Mouse (Mus musculus): ENCODE measurements at regions not wholly inside any gene's neighbourhood (a gene's known extent, or its start where the extent isn't known, plus 50 kb on each side); places are given as distances from the start of the nearest gene placed in this dataset.

DNA sequence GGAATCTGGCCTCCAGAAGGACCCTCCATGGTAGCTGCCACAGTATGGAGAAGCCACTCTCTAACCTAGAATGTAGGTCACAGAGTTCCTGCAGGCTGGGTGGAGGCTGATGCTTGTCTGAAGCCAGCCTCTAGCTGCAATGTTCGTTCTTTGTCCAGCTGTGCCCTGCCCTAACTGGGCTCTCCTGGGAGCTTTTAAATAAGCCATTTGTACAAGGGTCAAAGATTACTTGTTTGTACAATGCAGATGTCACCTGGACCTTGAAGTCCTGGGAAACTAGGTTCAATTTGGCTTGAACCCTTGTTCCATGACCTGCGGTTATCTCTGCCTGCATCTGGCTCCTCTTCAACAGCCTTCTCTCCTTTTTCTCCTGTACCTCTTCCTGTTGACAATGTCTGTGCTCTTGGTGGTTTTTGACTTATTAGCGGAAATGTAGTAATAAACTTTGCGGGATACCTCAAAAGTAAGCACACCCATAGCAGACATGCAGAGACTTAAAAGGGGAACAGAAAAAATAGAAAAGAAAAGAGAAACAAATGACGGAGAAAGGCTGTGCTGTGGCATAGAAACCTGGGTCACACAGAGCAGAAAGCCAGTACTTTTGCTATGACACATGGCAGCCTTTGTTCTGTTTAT lies 163.1 kb upstream of the Tgfbr2 start:
- intact Hi-C loops (cut with DNase I) = no loop called here
- DNase-seq (ENCODE audit: low spot score in 2 of 2) = no peak

DNA sequence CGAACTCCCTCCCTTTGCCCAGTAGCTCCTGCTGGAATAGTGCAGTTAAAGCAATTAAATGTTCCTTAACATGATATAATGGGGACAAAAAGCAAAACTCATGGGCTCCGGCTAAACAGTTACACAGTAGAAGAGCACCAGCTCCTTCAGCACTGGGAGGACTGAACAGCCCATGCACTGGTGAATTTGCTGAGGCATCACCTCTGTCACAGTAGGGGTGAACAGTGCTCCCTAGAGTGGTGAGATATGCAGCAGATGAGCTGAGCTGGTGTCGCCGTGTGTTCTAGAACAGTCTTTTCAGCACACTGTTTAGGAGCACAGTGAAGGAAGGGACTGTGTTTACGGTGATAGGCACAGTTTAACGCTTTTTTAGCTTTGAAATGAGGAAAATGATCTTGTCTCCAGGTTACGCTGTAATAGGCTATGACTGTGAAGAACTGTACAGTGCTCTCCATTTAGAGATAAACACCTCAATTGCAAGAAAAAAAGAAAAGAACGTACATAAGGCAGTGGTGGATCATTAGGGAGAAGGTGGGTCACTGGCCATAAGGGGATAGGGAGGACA lies 162.4 kb upstream of the Tgfbr2 start:
- DNase-seq (ENCODE audit: low spot score in 2 of 2) = no peak
- intact Hi-C loops (cut with DNase I) = no loop called here

DNA sequence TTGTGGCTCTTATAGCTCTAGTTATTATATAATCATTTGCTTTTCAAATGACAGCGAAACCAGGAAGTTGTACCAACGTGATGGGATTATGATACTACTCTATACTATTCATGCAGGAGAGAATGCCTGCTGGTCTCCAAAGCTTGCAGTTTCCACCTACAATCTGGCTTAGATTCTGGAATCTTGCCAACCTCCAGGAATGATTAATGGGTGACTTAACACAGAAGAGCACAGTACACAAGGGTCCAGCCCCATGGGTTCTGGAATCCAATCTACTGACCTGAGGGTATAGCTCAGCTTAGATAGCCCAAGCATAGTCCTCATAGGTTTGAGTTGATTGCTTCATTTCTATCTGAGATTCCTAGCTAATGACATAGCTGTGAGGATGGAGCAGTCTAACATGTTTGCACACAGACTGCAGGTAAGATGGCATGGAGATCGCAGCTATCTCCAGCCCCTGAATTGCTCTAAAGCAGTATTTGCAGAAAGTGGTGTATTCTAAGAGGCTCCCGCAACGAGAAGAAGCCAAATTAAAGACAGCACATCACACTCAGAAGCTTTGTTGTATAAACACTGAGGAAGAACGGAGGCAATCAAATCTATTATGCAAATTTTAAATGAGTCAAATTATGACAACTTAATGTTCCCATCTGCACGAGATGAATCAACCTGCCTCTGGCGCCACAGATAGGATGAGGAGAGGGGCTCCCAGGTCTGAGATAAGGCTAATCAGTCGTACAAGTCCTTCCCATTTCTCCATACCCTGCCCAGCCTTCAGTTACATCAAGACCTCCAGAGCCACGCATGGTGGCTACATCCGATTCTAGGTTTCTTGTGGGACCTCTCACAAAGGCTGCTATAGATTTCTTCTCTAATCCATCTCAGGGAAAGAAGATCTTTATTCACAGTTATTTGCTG lies 160.7 kb upstream of the Tgfbr2 start:
- DNase-seq (ENCODE audit: low spot score in 2 of 2) = no peak
- intact Hi-C loops (cut with DNase I) = no loop called here

DNA sequence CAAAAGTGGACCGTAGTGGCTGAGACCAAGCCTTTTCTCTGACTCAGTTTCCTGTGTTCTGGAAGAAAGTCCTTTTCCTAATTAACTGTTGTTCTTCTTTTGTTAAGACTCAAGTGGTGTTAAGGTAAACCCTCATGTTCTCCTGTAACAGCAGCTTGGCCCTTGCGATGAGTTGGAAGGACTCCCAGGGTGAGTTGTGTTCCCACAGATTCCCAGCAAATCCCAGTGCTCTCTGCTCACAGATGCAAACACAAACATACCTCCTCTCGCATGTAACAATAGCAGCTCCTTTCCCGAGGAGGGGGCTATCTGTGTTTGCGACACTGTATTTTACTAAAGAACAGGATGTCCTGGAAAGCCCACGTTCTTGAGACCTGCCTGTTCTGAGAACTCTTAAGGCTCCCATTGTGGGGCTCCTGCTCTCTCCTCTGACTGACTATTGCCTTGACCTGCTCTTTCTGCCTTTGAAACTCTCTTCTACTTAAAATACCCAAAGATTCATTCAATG lies 158.8 kb upstream of the Tgfbr2 start:
- DNase-seq (ENCODE audit: low spot score in 2 of 2) = no peak
- intact Hi-C loops (cut with DNase I) = no loop called here

DNA sequence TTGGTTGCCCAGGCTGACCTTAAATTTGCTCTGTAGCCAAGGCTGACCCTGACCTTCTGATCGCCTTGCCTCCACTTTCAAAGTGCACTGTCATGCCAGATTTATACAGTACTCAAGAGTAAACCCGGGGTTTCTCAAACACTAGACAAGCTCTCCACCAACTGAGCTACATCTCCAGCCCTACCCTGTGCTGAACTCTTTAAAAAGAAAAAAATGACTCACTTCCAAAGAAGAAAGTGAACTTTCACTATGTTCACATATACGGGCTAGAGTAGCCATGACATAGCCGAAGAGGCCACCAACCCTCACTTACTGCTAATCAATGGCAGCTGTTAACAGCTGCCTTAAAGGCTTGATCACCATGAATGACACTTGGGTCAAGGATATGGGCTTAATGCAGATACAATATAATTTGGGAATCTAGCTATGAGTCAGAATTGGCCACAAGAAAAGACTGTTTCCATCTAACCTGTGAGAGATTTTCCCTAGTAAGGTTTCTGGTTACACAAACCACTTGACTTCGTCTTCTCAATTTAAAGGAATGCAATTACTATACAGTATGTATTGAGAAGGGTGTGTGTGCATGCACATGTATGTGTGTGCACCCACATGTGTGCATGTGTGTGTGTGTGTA lies 157.4 kb upstream of the Tgfbr2 start:
- intact Hi-C loops (cut with DNase I) = no loop called here
- no peak for DNase-seq (ENCODE audit: low spot score in 2 of 2)

DNA sequence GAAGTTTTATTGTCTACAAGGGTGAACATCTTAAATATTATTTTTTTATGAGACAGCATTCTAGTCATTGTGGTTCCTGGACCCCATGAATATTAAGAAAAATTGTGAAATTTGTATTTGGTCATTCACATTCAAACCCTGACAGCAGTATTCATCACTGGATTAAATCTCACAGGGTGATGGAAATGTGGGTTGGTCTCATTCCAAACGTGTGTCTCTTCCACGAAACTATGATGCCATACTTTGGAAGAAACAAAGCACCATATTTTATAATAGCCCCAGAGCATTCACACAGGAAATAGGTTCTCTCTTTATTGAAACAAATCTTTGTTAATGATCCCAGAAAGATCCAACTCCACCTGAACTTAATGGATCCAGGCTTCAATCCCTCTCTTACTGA lies 156.2 kb upstream of the Tgfbr2 start:
- no peak for DNase-seq (ENCODE audit: low spot score in 2 of 2)
- intact Hi-C loops (cut with DNase I) = no loop called here

DNA sequence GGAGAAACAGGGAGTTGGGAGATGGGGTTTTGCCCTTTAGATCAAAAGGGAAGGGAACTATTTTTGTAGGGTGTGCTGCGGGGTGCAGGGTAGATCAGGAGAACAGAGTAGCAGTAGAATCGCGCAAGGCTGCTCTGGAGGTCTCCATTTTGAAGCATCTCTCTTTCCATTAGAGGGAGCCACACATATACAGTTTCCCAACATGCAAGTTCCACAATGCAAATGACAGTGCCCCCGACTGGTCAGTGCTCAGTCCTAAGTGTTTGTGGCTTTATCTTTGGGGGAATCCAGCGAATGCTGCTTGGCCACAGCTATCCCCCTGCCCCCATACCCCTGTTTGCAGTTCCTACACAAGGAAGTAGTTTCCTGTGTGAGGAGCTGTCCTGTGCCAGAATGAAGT lies 155.6 kb upstream of the Tgfbr2 start:
- DNase-seq (ENCODE audit: low spot score in 2 of 2) = no peak
- intact Hi-C loops (cut with DNase I) = no loop called here

DNA sequence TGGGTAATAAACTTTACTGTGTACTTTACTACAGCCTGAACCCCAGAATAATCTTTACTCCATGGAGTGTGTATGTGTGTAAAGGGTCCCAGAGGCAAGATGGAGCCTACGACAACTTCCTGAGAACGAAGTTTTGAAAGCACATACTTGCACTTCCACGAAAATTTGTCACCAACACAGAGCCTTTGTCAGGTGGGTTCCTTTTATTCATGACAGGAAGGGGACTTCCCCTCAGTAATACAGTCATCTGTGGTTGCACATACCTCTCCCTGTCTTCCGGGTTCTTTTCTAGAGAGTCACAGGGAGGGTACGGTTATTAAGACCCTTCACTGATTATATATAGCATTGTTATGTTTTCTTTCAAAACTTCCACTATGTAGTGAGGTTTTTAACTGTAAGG lies 154.0 kb upstream of the Tgfbr2 start:
- intact Hi-C loops (cut with DNase I) = loop anchor here (10.0 kb wide), 1 partner anchor 684 kb away; no protein-coding TSS in a partner anchor
- no peak for DNase-seq (ENCODE audit: low spot score in 2 of 2)

DNA sequence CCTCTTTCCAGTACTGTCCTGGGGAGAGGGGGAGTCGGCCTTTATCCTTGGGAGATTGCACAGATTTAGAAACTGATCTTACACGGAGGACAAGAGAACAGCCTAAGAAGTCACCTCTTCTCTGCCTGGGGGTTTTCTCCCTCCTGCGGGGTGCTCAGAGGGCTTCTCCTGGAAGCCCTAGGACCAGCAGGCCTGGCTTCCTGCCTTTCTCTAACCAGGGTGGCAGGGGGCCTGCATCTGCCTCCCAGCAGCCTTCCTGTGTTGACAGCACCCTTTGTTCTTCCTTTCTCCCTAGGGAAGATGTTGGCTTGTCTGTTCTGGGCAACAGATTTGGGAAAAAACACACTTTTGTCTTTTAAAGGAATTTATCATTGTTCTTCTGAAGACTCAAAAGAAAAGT lies 153.0 kb upstream of the Tgfbr2 start:
- no peak for DNase-seq (ENCODE audit: low spot score in 2 of 2)
- intact Hi-C loops (cut with DNase I) = loop anchor here (10.0 kb wide), 1 partner anchor 683 kb away; no protein-coding TSS in a partner anchor

DNA sequence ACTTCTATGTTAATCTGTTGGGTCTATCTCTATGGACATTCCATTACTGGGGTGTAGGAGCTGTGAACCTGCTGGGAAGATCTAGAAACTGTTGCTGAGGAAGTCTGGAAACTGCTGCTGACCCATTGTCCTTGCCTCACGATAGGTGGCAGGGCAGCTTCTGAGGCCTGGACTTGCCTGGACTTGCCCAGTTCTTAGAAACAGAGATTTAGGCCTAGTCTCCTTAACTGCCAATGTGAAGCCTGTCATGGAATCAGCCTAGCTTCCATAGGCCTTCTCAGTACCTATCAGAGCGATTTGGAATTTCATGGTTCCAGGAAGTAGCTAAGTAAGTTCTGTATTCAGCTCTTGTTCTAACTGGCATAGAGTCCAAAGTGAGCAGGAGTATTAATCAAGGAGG lies 151.9 kb upstream of the Tgfbr2 start:
- intact Hi-C loops (cut with DNase I) = loop anchor here (10.0 kb wide), 1 partner anchor 682 kb away; no protein-coding TSS in a partner anchor
- DNase-seq (ENCODE audit: low spot score in 2 of 2) = no peak

DNA sequence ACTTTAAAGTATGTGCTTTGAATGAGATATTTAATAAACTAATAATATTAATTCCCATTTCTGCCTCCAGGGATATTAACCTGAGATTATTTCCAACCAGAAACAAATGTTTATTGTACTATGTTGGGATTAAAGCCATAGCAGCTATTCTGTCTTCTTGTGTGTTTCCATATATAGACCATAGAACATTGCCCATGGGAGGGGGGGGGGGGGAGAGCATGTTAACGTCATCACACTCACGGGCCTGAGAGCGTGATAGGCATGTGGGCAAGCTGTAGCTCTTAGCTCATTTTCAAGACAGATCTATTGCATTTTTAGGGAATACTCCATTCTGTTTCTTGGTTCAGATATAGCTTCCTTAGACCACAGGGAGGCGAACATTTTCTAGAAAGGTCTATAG lies 149.8 kb upstream of the Tgfbr2 start:
- no peak for DNase-seq (ENCODE audit: low spot score in 2 of 2)
- intact Hi-C loops (cut with DNase I) = loop anchor here (10.0 kb wide), 1 partner anchor 680 kb away; no protein-coding TSS in a partner anchor

DNA sequence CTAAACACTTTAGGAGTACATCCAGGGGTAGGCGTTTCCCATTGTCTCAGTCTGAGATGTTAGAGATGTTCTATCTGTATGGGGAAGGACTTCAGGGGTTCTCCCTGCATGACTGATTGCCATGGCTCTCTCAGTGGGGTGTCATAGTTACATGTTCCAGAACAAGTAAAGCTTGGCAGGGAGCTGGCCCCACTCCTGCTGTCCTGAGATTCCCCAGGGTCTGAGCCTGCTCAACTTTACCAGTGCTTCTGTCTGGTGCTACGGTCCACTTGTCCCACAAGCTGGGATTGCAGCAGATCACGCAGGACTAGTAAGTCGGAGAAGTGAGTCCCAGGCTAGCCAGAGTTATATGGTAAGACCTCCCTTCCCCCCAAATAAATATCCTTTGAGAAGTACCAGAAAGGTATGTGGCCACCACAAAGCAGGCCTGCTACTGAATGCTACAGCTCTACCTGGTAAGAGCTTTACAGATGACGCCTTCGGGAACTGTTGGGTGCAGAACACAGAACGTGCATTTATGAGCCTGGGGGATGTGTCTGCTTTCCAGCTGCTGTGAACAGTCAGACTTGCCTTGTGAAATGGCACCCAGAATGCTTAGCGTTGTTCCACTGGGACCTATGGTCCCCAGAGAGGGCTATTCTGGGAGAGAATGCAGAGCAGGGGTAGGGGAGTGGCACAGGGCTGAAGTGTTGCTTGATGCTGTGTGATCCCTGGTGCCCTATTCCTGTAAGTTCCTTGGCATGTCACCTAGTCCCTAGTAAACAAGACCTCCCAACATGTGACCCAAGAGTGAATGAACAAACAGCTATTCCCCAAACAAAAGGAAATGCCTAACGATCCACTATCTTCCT lies 148.9 kb upstream of the Tgfbr2 start:
- intact Hi-C loops (cut with DNase I) = loop anchor here (10.0 kb wide), 1 partner anchor 679 kb away; no protein-coding TSS in a partner anchor
- DNase-seq (ENCODE audit: low spot score in 2 of 2) = no peak

DNA sequence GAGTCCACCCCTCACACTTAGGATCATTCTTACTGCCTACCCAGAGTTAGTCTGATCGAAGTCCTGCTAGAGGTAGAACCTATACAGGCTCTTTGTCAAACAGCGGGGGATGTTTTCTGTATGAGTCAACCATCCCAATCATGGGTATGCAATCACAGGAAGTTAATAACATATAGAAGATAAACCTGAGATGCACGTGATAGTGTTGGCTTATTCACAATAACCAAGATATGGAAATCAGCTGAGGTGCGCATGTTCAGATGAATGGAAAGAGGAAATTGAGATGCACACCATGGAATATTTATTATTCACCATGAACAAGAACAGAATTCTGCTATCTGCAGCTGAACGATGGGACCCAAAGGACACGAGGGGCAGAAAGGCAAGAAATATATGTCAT lies 146.7 kb upstream of the Tgfbr2 start:
- intact Hi-C loops (cut with DNase I) = loop anchor here (10.0 kb wide), 1 partner anchor 677 kb away; no protein-coding TSS in a partner anchor

DNA sequence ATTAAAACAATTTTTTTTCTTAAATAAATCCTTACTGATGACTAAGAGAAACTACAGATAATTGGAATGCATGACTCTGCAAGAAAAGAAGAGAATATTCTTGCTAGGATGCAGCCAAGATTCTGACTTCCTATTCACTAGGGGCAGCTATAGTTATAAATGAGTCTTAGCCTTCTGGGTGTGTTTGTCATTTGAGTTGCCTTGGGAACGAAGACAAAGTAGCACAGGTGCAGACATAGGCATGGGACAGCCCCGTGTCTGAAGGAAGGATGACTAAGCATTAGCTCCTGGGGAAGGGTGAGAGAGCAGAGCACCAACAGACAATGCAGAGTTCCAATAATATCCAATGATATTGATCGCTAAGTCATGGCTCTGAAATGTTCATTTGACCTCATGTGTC lies 144.3 kb upstream of the Tgfbr2 start:
- intact Hi-C loops (cut with DNase I) = no loop called here
- DNase-seq (ENCODE audit: low spot score in 2 of 2) = no peak

More for the DNA sequence above, 146.7 kb upstream of the Tgfbr2 start:
- DNase-seq (ENCODE audit: low spot score in 2 of 2) = no peak

DNA sequence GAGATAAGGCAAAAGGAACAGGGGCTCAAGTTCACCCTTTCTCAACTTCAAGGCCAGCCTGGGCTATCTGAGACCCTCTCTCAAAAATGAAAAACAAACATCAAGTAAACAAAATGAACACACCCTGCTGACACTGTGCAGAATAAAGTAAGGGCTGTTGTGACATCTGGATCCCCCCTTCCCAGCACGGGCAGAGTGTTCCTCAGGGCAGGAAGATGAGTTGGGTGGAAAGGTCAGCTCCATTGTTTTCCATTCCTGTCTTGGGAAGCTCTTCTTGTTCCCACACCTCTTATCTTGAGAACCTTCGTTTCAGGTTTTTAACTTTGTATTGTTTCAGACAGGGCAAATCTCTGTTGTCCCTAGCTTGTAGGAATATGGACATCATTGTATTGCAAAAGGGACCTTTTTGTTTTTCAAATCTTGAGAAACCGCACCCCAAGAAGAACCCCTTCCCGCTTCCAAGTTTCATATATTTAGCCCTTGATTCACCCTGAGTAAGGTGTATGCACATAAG lies 141.5 kb upstream of the Tgfbr2 start:
- intact Hi-C loops (cut with DNase I) = no loop called here
- DNase-seq (ENCODE audit: low spot score in 2 of 2) = no peak

DNA sequence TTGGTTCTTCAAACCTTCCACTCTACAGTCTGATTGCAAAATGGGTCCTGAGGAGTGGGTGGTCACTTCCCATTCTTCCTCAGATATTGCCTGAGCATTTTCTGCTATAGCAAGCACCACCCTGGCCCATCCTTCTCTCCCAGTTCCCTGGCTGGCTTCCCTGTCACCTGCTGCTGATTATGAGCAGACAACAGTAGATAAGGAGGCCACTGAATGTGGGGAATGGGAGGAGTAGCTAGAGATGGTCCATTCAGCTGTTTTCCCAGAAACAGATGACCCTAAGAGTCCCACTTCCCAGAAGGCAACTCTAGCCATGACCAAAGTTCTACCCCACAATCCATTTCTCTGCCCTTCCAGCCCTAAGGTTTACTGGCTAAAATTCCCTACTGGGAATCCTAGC lies 139.6 kb upstream of the Tgfbr2 start:
- DNase-seq (ENCODE audit: low spot score in 2 of 2) = no peak
- intact Hi-C loops (cut with DNase I) = no loop called here

DNA sequence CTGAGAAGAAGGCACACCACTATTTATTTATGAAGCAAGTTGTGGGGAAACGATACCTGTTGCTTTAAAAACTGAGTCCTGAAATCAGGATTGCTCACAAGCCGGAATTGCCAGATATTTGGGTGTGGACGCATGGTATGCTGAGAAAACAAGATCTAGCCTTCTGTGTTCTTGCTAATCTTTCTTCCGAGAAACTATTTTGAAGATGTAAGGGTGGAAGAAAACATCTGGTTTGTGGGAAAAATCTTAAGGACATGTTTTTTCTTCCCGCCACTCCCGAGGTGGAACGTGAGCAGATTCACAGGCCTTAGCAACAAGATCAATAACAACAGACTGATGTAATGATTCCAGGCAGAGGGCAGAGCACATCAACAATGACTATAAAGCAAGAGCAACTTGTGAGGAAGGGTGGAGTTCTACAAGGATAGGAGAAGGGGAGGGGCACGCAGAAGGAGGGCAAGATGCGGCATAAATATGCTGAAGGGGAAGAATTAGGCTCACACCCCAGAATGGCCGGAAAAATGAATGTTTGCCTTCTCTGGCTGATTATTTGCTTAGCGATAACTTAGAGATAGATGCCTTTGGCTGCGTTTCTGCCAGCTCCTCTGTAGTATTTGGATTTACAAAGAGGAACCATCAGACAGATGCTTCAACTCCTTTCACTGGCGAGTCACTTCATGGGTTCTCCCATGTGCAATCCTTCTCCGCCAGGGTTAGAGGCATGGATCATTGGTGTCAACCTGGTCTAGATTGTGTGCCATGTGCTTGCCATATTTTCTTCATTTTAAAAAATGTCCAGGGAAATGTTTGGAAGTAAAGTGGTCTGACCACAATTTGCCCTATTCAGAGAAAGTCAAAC lies 139.0 kb upstream of the Tgfbr2 start:
- intact Hi-C loops (cut with DNase I) = no loop called here
- no peak for DNase-seq (ENCODE audit: low spot score in 2 of 2)

DNA sequence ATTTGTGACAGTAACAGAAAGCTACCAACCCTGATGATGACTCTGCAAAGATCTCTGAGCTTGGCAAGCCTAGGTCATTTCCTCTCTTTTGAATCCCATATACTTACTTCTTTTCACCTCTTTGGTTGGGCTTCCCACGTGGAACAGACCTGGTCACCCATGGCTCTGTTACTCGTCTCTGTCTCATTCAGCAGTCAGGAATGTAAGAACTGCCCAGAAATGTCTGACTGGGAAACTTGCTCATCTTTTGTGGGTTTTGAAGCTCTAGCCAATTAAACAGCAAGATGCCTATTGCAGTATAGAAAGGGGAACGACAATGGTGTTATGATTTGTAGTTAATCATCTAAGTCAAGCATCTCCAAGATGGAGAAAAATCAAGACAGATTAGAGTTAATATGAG lies 136.2 kb upstream of the Tgfbr2 start:
- no peak for DNase-seq (ENCODE audit: low spot score in 2 of 2)
- intact Hi-C loops (cut with DNase I) = no loop called here
